Mouse (Mus musculus): ENCODE measurements at regions not wholly inside any gene's neighbourhood (a gene's known extent, or its start where the extent isn't known, plus 50 kb on each side); places are given as distances from the start of the nearest gene placed in this dataset.

- no peak for DNase-seq (ENCODE audit: low spot score in 2 of 2)
These were observed 489.8 kb upstream of the Atp2b1 start for GRCm38 (mm10) chr10:98424450-98424849.

- no peak for DNase-seq (ENCODE audit: low spot score in 2 of 2)
These were observed 479.2 kb upstream of the Atp2b1 start for GRCm38 (mm10) chr10:98434974-98435373.

GRCm38 (mm10) chr10:98461538-98461937 lies 452.7 kb upstream of the Atp2b1 start:
- no peak for DNase-seq (ENCODE audit: low spot score in 2 of 2)

- DNase-seq (ENCODE audit: low spot score in 2 of 2): no peak
These were observed 439.6 kb upstream of the Atp2b1 start for GRCm38 (mm10) chr10:98474581-98474980.

GRCm38 (mm10) chr10:98485751-98486681 lies 428.2 kb upstream of the Atp2b1 start:
- no peak for DNase-seq (ENCODE audit: low spot score in 2 of 2)

- DNase-seq (ENCODE audit: low spot score in 2 of 2): peak; percentile 14 to 59
These were observed 419.9 kb upstream of the Atp2b1 start for GRCm38 (mm10) chr10:98494354-98494753.

GRCm38 (mm10) chr10:98496254-98496653 lies 418.0 kb upstream of the Atp2b1 start:
- no peak for DNase-seq (ENCODE audit: low spot score in 2 of 2)

- DNase-seq (ENCODE audit: low spot score in 2 of 2): no peak
These were observed 413.9 kb upstream of the Atp2b1 start for GRCm38 (mm10) chr10:98500315-98500714.

- DNase-seq (ENCODE audit: low spot score in 2 of 2): no peak
These were observed 412.6 kb upstream of the Atp2b1 start for GRCm38 (mm10) chr10:98501566-98501965.

- no peak for DNase-seq (ENCODE audit: low spot score in 2 of 2)
These were observed 409.7 kb upstream of the Atp2b1 start for GRCm38 (mm10) chr10:98504524-98504923.

GRCm38 (mm10) chr10:98508515-98509143 lies 405.6 kb upstream of the Atp2b1 start:
- DNase-seq (ENCODE audit: low spot score in 2 of 2): no peak

GRCm38 (mm10) chr10:98514836-98515235 lies 399.4 kb upstream of the Atp2b1 start:
- DNase-seq (ENCODE audit: low spot score in 2 of 2): no peak

- no peak for DNase-seq (ENCODE audit: low spot score in 2 of 2)
These were observed 396.6 kb upstream of the Atp2b1 start for GRCm38 (mm10) chr10:98517609-98518008.

GRCm38 (mm10) chr10:98529565-98529964 lies 384.6 kb upstream of the Atp2b1 start:
- no peak for DNase-seq (ENCODE audit: low spot score in 2 of 2)

- DNase-seq (ENCODE audit: low spot score in 2 of 2): no peak
These were observed 382.8 kb upstream of the Atp2b1 start for GRCm38 (mm10) chr10:98531425-98531824.

- no peak for DNase-seq (ENCODE audit: low spot score in 2 of 2)
These were observed 375.5 kb upstream of the Atp2b1 start for GRCm38 (mm10) chr10:98538706-98539105.

- DNase-seq (ENCODE audit: low spot score in 2 of 2): no peak
These were observed 373.1 kb upstream of the Atp2b1 start for GRCm38 (mm10) chr10:98541062-98541461.

- DNase-seq (ENCODE audit: low spot score in 2 of 2): no peak
These were observed 372.1 kb upstream of the Atp2b1 start for GRCm38 (mm10) chr10:98542072-98542471.

GRCm38 (mm10) chr10:98543253-98543997 lies 370.8 kb upstream of the Atp2b1 start:
- DNase-seq (ENCODE audit: low spot score in 2 of 2): no peak

- no peak for DNase-seq (ENCODE audit: low spot score in 2 of 2)
These were observed 370.2 kb upstream of the Atp2b1 start for GRCm38 (mm10) chr10:98543998-98544349.

- no peak for DNase-seq (ENCODE audit: low spot score in 2 of 2)
These were observed 359.6 kb upstream of the Atp2b1 start for GRCm38 (mm10) chr10:98554575-98554974.

- DNase-seq (ENCODE audit: low spot score in 2 of 2): no peak
These were observed 356.6 kb upstream of the Atp2b1 start for GRCm38 (mm10) chr10:98557470-98558060.

Data from spleen, postnatal 10 days (tissue).